Mouse (Mus musculus) ES-CJ7 (cell line): ENCODE measurements around the gene Opn4.

Experiments used
- DNase-seq: peaks from one replicate; pipeline ENCODE4 v3.0.0; 2011; ENCODE audit warnings: low read depth, low spot score

Opn4 gene

DNA sequence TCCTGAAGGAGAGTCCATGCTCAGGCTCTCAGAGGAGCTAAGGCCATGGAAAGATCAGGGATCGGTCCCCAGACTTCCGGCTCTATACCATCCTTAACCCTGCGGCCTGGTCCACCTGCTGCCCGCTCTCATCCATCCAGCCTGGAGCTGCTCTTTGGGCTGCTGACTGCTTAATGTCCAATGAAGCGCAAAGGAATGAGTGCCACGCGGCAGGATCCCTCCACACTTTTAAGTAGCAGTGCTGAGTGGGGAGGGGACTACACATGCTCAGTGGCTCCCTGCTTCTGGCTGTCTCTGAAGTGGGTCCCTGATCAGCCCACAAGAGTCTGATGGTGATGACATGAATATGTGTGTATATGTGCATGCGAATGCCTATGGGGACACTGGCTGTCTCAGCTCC, at the start of gene Opn4:
TSS of gene Opn4 (minus strand) at position 202 of the 400 bp plus-strand sequence.
- no peak for DNase-seq

DNA sequence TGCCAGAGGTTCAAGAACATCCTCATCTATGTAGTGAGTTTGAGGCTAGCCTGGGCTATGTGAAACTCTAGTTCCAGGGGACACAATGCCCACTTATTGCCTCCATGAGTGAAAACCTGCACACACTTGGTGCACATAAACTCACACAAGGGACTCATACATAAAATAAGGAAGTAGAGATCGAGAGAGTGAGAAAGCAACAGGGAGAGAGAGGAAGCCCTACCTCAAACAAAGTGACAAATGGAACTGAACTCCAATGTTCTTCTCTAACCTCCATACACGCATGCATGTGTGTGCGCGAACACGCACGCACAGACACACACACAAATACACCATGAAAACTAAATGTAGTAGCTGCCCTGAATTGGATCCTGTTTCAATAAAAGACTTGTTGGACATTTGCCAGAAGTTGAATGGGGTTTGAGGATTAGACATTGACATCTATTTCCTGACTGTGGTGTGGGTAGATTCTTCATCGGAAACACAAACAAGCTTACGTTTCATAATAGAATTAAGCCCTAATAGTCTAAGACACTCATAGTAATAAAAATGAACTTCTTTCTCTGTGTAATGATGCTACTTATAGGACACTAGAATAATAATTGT, 48.0 kb upstream of the Opn4 start:
- DNase-seq: no peak

- DNase-seq: no peak
Observed at GRCm38 (mm10) chr14:34644140-34644539, 44.2 kb upstream of the Opn4 start.

DNA sequence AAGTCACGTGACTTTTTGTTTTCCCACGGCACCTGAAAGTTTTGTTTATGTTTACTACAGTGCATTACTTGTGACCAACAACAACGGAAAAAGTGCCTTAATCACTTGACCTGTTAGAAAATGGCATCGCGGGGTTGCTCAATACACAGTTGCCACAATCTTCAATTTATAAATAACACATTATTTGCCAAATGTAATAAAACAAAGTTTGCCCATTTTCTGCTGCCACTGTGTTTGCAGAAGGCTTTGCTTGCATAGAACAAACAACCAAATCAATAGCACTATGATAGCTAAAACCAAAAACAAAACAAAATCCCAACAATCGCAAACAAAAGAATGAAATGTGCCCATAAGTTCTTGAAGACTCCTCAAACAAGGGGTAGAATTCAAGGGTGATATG, 35.8 kb upstream of the Opn4 start:
- DNase-seq: no peak

GRCm38 (mm10) chr14:34635192-34635591, 35.2 kb upstream of the Opn4 start:
- DNase-seq: no peak

DNA sequence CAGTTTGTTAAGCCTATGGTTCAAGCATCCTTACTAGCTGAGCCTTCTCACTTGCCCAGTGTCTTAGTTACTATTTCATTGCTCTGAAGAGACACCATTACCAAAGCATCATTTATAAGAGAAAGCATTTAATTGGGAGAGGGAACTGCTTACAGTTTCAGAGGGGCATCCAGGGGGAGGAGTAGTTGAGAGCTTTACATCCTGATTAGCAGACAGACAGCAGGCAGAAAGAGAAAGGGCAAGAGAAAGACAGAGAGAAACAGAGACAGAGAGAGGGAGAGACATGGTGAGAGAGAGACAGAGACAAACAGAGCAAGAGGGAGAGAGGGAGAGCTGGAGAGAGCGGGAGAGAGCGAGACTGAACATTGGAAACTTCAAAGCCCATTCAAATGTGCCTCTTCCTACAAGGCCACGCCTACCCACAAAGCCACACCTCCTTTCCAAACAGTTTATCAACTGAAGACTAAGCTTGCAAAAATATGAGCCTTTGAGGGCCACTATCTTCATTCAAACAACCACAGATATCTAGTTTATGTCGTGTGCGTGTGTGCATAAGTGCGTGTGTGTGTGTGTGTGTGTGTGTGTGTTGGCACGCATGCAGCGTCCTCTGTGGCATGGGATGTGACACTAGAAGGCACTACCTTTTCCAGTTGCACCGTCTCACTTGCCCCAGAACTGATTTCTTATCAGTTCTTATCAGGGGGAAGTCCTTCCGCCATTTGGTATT, 32.9 kb upstream of the Opn4 start:
- no peak for DNase-seq

DNA sequence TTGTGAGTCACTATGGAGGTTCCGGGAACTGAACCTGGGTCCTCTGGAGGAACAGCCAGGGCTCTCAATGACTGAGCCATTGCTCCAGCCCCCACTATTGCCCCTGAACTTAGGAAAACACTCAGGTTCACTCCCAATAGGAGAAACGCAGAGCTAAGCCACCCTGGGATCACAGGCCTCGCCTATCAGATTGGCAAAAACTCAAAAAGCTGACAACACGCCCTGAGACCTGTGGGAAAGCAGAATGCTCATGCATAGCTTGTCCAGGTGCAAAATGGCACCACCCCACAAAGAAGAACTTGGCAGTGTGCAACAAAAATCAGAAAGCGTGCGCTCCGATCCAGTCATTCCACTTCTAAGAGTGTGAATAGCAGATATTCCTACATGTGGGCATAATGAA, 26.9 kb upstream of the Opn4 start:
- DNase-seq: no peak

DNA sequence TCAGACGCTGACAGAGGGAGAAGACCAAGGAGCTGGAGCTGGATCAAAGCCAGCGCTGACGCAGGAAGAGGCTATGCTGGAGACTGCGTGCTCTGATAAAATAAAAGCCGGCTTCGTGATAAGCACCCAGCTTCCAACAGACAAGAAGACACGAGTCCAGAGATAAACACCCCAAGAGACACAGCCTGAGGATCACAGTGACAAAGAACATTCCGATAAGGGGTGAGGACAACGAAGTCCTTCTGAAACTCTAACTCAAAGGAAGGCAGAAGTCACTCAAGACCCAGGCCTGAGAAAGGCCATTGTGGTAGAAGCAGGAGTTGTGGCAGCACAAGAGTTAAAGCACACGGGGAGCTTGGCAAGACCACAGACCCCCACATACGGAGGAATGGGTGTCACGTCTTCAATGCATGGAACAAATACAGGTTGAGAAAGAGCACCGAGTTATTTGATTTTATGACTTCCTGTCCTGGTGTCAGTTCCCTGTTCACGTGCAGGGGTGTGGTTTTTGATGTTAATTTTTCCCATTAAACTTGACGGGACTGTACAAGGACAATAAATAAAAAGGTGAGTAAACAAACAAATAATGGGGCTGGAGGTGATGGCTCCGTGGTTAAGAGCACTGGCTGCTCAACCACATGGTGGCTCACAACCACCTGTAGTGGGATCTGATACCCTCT, 23.7 kb upstream of the Opn4 start:
- no peak for DNase-seq

DNA sequence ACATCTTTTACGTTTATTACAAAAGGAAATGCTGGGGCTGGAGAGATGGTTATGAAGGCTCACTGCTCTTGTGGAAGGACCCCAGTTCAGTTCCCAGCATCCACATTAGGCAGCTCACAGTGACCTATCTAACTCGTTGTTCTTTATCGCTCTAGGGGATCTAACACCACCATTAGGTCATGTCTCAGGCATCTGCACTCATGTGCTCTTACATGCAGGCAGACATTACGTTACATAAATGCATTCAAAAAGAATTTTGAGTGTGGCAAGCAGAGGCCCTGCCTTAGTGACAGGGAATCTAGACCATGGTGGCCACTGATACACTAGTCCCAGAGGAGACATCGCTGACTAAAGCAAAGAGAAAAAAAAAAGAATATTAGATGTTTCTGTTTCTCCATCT, 23.1 kb upstream of the Opn4 start:
- DNase-seq: no peak

DNA sequence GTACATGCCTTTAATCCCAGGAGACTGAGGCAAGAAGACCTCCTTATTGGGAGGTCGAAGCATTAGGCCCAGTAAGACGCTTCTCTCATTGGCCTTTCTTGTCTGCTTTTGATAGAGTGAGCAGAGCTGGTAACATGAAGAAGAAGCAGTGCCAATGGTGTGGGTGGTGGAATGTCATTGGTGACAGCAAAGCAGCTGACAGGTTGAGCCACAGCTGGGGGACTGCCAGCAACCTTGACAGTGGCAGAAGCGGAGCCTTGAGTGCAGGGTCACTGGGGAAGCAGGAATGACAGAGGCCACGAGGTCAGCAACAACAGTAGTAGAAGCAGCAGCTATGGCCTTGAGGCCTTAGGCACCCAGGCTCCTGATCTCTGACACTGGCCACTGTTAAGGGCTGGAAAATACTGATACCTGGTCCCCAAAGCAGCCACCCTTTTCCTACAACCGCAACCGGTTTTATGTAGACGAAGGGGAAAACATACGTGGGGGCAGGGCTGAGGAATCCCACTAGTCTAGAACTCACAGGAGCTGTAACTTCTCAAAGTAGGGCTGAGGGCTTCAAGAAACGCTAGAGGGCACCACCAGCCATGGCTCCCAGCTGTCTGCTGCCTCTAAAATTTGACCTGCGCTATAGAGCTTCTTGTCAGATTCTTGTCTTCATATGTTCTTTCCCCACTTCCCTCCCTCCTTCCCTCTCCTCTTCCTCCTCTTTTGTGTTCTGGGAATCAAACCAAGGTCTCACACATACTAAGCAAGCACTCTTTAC, 20.9 kb upstream of the Opn4 start:
- peak; percentile 82 for DNase-seq

DNA sequence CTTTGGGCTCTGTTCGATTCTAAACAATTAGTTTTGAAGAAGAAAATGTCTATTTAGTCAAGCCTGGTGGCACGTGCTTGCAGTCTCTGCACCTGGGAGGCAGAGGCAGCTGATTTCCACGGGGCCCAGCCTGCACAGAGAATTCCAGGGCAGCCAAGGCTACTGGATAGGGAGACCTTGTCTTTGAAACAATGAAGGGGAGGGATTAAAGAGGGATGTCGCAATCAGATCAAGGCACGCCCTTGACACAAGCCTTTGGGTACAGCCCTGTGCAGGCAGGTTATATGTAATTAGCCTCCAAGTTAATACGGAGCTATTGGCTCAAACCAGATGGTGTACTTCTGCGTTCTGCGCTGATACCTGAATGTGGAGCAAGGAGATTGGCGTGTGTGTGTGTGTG, 18.9 kb upstream of the Opn4 start:
- DNase-seq: peak; percentile 71

DNA sequence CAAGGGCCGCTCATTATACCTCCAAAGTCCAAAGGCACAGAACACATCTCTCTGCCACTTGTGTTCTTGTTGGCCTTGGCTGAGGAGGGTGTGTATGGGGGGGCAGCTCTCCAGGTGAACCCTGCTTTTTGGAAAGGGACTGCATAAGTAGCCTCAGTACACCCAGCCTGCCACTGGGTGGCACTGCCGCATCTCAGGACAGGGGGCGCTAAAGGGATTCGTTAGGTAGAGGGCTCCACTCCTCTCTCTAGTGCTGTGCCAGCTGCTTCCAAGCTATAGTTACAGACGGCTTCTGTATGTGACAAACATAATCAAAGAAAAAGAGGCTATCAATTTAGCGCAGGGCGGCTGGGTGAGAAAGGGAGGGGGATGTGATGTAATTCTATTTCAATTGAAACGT, 16.9 kb upstream of the Opn4 start:
- DNase-seq: peak; percentile 86

DNA sequence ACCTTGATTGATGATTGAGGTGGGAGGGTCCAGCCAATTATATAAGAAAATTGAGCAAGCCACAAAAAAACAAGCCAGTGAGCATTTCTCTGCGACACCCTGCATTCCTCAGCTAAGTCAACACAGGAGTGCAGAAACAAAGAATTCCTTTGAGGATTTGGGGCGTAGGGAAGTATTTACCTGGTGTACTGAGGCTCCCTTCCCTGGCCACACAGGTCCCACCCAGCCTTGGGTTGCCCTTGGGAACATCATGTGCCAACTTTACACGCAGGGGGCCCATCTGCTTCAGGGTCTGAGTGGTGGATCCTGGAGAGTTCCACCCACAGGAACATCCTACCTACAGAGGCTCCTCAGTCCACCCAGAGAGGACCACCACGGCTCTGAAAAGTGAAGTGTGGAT, 15.7 kb upstream of the Opn4 start:
- no peak for DNase-seq

GRCm38 (mm10) chr14:34615082-34615481, 15.1 kb upstream of the Opn4 start:
- peak; percentile 86 for DNase-seq

- DNase-seq: no peak
Observed at GRCm38 (mm10) chr14:34614551-34614950, 14.6 kb upstream of the Opn4 start.

GRCm38 (mm10) chr14:34613523-34613922, 13.6 kb upstream of the Opn4 start:
- DNase-seq: no peak

GRCm38 (mm10) chr14:34612222-34612621, 12.3 kb upstream of the Opn4 start:
- peak; percentile 64 for DNase-seq

GRCm38 (mm10) chr14:34611591-34611990, 11.6 kb upstream of the Opn4 start:
- DNase-seq: no peak

DNA sequence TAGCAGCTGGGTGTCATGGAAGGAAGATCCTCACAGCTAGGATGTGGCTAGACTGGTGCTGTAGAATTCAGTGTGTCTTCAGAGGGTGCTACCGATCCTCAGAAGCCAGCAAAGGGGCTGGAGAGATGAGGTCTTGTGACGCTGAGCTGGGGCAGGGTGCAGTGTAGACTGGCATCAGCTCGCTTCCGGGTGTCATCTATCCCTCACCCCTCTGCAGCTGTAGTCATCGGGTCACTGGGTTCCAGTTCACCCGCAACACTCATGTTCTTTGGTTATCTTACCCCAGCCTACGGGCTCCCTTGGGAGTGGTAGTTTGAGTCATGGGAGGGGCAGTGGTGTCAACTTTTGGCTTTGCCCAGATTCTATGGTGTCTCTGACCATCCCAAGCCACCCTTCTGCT, 2.0 kb upstream of the Opn4 start:
- DNase-seq: no peak

GRCm38 (mm10) chr14:34595596-34596255, 4.2 kb downstream of the Opn4 start:
- DNase-seq: peak; percentile 80

GRCm38 (mm10) chr14:34591741-34592535, 8.0 kb downstream of the Opn4 start:
- DNase-seq: no peak
